Mouse (Mus musculus): ENCODE measurements around the gene Xrcc4. TPM values are rescaled to one million over a fixed set of nuclear protein-coding genes. Genes with fewer than 3 reads are reported as not detected.

The Xrcc4 gene
- polyA plus RNA-seq, 1 experiment from 2014 or later, result 12.5 TPM

- no peak overlapping the region for H3K4me3 ChIP-seq (ENCODE audit: low read length)
- H3K27ac ChIP-seq (ENCODE audit: low read length), result no peak overlapping the region
- no peak overlapping the region for H3K4me2 ChIP-seq (ENCODE audit: low read depth, low read length)
- no peak for ATAC-seq
- no peaks in the 10 kb centered on the region for H3K9me3 ChIP-seq (ENCODE audit: control insufficient read depth, low read length)
- H3K27me3 ChIP-seq (replicated peaks; ENCODE audit: control insufficient read depth, insufficient read depth, low read length), result no peaks in the 10 kb centered on the region
- 86% methylated on average over 2 of the region's 2 CpGs for WGBS
- no peaks in the 10 kb centered on the region for H3K36me3 ChIP-seq (ENCODE audit: control insufficient read depth, insufficient read depth, low read length)
- H3K9ac ChIP-seq (ENCODE audit: low read depth, low read length), result no peak overlapping the region
- no peaks in the 10 kb centered on the region; the same call in 1 of the 2 replicates for H3K4me1 ChIP-seq (ENCODE audit: control insufficient read depth, insufficient read depth, low read length)
Measured at GRCm38 (mm10) chr13:89850746-89851145, 238.7 kb downstream of the Xrcc4 start.

DNA sequence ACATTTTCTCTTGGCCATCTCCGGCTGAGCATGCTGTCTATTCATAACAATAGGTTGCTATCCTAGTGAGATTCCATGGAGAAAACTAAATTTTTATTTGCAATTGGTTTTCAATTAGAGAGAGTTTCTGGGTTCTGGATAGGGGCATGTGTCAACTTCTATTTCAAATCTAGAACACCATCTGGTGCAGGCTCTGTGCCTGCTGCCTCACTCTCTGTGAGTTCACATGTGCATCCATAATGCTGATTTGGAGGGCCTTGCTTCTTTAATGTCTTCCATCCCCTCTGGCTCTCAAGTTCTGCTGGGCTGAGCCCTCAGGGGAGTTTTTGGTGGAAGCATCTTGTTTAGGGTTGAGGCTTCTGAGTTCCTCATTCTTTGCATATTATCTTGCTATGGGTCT is 239.5 kb downstream of the Xrcc4 start:
- H3K27ac ChIP-seq (ENCODE audit: low read length), result no peak overlapping the region
- ATAC-seq, result no peak
- H3K4me3 ChIP-seq (ENCODE audit: low read length), result no peak overlapping the region
- no peak overlapping the region for H3K9ac ChIP-seq (ENCODE audit: low read depth, low read length)
- H3K27me3 ChIP-seq (replicated peaks; ENCODE audit: control insufficient read depth, insufficient read depth, low read length), result no peaks in the 10 kb centered on the region
- H3K4me2 ChIP-seq (ENCODE audit: low read depth, low read length), result no peak overlapping the region
- 97% methylated on average over 1 of the region's 1 CpGs for WGBS
- H3K9me3 ChIP-seq (ENCODE audit: control insufficient read depth, low read length), result no peaks in the 10 kb centered on the region
- H3K36me3 ChIP-seq (ENCODE audit: control insufficient read depth, insufficient read depth, low read length), result no peaks in the 10 kb centered on the region
- no peaks in the 10 kb centered on the region; the same call in 1 of the 2 replicates for H3K4me1 ChIP-seq (ENCODE audit: control insufficient read depth, insufficient read depth, low read length)

GRCm38 (mm10) chr13:89838635-89839034 is 250.8 kb downstream of the Xrcc4 start:
- no peaks in the 10 kb centered on the region for H3K4me1 ChIP-seq (ENCODE audit: control insufficient read depth, insufficient read depth, low read length)
- H3K36me3 ChIP-seq (ENCODE audit: control insufficient read depth, insufficient read depth, low read length), result no peaks in the 10 kb centered on the region
- ATAC-seq, result no peak
- no peak overlapping the region for H3K4me2 ChIP-seq (ENCODE audit: low read depth, low read length)
- WGBS, result 91% methylated on average over 3 of the region's 3 CpGs
- H3K27ac ChIP-seq (ENCODE audit: low read length), result no peak overlapping the region
- no peaks in the 10 kb centered on the region for H3K27me3 ChIP-seq (replicated peaks; ENCODE audit: control insufficient read depth, insufficient read depth, low read length)
- no peaks in the 10 kb centered on the region for H3K9me3 ChIP-seq (ENCODE audit: control insufficient read depth, low read length)
- H3K9ac ChIP-seq (ENCODE audit: low read depth, low read length), result no peak overlapping the region
- no peak overlapping the region for H3K4me3 ChIP-seq (ENCODE audit: low read length)

GRCm38 (mm10) chr13:89834485-89834884 is 254.9 kb downstream of the Xrcc4 start:
- Histone ChIP-seq H3K4me1 (ENCODE audit: control insufficient read depth, insufficient read depth, low read length) (no peaks in the 10 kb centered on the region), H3K36me3 (ENCODE audit: control insufficient read depth, insufficient read depth, low read length) (no peaks in the 10 kb centered on the region), H3K4me2 (ENCODE audit: low read depth, low read length) (no peak overlapping the region), H3K27me3 (replicated peaks; ENCODE audit: control insufficient read depth, insufficient read depth, low read length) (no peaks in the 10 kb centered on the region), H3K4me3 (ENCODE audit: low read length) (no peak overlapping the region), H3K27ac (ENCODE audit: low read length) (no peak overlapping the region), H3K9ac (ENCODE audit: low read depth, low read length) (no peak overlapping the region), H3K9me3 (ENCODE audit: control insufficient read depth, low read length) (no peaks in the 10 kb centered on the region)
- no peak for ATAC-seq
- WGBS, result 88% methylated on average over 3 of the region's 3 CpGs

DNA sequence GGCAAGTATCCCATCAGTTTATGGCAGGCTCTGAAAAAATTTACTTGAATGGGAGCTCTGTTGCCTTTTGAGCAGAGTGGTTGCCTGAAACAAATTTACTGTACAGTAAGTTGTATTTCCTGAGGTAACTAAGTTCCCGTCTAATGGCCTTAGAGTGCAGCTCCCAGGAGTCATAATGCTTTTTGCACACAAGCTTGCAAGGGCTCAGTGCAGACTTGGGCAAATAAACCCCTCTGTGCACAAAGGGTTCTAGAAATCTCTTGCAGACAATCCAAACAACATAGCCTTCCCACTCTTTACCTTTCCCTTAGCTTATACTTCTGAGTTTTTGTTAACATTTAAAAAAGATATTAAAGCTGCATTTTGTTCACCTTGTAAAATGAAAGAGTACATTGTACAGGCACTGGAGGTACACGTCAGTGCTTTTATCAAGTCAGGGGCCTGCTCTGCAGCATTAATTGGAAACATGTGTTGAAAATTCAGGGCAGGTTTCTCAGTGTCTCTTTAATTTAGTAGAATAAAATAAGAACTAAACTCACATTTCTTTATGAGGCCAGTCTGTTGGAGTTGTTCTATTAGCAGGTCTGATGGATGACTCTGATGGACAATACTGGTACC is 256.2 kb downstream of the Xrcc4 start:
- no peaks in the 10 kb centered on the region for H3K27me3 ChIP-seq (replicated peaks; ENCODE audit: control insufficient read depth, insufficient read depth, low read length)
- ATAC-seq, result no peak
- 57% methylated on average over 2 of the region's 2 CpGs for WGBS

GRCm38 (mm10) chr13:89828429-89828970 is 260.9 kb downstream of the Xrcc4 start:
- WGBS, result 62% methylated on average over 3 of the region's 3 CpGs

More for the DNA sequence above, 256.2 kb downstream of the Xrcc4 start:
- Histone ChIP-seq H3K4me2 (ENCODE audit: low read depth, low read length) (no peak overlapping the region), H3K36me3 (ENCODE audit: control insufficient read depth, insufficient read depth, low read length) (no peaks in the 10 kb centered on the region), H3K9ac (ENCODE audit: low read depth, low read length) (no peak overlapping the region), H3K9me3 (ENCODE audit: control insufficient read depth, low read length) (no peaks in the 10 kb centered on the region), H3K4me1 (ENCODE audit: control insufficient read depth, insufficient read depth, low read length) (no peaks in the 10 kb centered on the region), H3K4me3 (ENCODE audit: low read length) (no peak overlapping the region), H3K27ac (ENCODE audit: low read length) (no peak overlapping the region)

DNA sequence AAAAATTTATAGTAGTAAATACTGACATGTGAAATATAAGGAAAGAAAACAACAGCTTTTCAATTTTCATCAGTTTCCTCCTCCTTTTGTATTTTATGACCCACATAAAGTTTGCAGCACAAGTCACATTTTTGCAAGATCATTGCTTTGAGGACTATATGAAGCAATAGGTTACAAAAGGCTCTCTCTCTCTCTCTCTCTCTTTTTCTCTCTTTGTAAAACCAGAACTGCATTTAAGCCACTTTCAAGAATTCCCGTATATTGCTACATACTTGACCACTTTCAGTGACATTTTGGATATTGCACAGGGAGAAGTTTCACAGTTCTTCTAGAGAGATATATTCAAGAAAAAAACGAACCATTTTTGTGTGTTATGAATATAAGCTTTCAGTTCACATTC is 261.6 kb downstream of the Xrcc4 start:
- H3K27me3 ChIP-seq (replicated peaks; ENCODE audit: control insufficient read depth, insufficient read depth, low read length), result no peaks in the 10 kb centered on the region
- no peaks in the 10 kb centered on the region for H3K9me3 ChIP-seq (ENCODE audit: control insufficient read depth, low read length)
- no peak overlapping the region for H3K4me2 ChIP-seq (ENCODE audit: low read depth, low read length)
- ATAC-seq, result no peak
- WGBS, result 84% methylated on average over 2 of the region's 2 CpGs
- H3K9ac ChIP-seq (ENCODE audit: low read depth, low read length), result no peak overlapping the region
- no peaks in the 10 kb centered on the region for H3K4me1 ChIP-seq (ENCODE audit: control insufficient read depth, insufficient read depth, low read length)
- H3K27ac ChIP-seq (ENCODE audit: low read length), result no peak overlapping the region
- no peak overlapping the region for H3K4me3 ChIP-seq (ENCODE audit: low read length)
- no peaks in the 10 kb centered on the region for H3K36me3 ChIP-seq (ENCODE audit: control insufficient read depth, insufficient read depth, low read length)

More at GRCm38 (mm10) chr13:89828429-89828970, 260.9 kb downstream of the Xrcc4 start:
- Histone ChIP-seq H3K27ac (ENCODE audit: low read length) (no peak overlapping the region), H3K36me3 (ENCODE audit: control insufficient read depth, insufficient read depth, low read length) (no peaks in the 10 kb centered on the region), H3K4me3 (ENCODE audit: low read length) (no peak overlapping the region), H3K4me1 (ENCODE audit: control insufficient read depth, insufficient read depth, low read length) (no peaks in the 10 kb centered on the region), H3K9ac (ENCODE audit: low read depth, low read length) (no peak overlapping the region), H3K27me3 (replicated peaks; ENCODE audit: control insufficient read depth, insufficient read depth, low read length) (no peaks in the 10 kb centered on the region), H3K4me2 (ENCODE audit: low read depth, low read length) (no peak overlapping the region), H3K9me3 (ENCODE audit: control insufficient read depth, low read length) (no peaks in the 10 kb centered on the region)
- no peak for ATAC-seq

- WGBS, result 79% methylated on average over 2 of the region's 2 CpGs
Measured at GRCm38 (mm10) chr13:89814543-89814942, 274.9 kb downstream of the Xrcc4 start.

GRCm38 (mm10) chr13:89812169-89812568 is 277.2 kb downstream of the Xrcc4 start:
- H3K9ac ChIP-seq (ENCODE audit: low read depth, low read length), result no peak overlapping the region
- no peak overlapping the region for H3K4me2 ChIP-seq (ENCODE audit: low read depth, low read length)
- H3K27me3 ChIP-seq (replicated peaks; ENCODE audit: control insufficient read depth, insufficient read depth, low read length), result no peaks in the 10 kb centered on the region
- H3K4me1 ChIP-seq (ENCODE audit: control insufficient read depth, insufficient read depth, low read length), result no peaks in the 10 kb centered on the region
- WGBS, result 92% methylated on average over 2 of the region's 2 CpGs
- no peak overlapping the region for H3K4me3 ChIP-seq (ENCODE audit: low read length)
- H3K9me3 ChIP-seq (ENCODE audit: control insufficient read depth, low read length), result no peaks in the 10 kb centered on the region
- no peak for ATAC-seq
- no peaks in the 10 kb centered on the region for H3K36me3 ChIP-seq (ENCODE audit: control insufficient read depth, insufficient read depth, low read length)
- H3K27ac ChIP-seq (ENCODE audit: low read length), result no peak overlapping the region

More at GRCm38 (mm10) chr13:89814543-89814942, 274.9 kb downstream of the Xrcc4 start:
- ATAC-seq, result no peak
- H3K27me3 ChIP-seq (replicated peaks; ENCODE audit: control insufficient read depth, insufficient read depth, low read length), result no peaks in the 10 kb centered on the region
- no peak overlapping the region for H3K9ac ChIP-seq (ENCODE audit: low read depth, low read length)
- no peak overlapping the region for H3K27ac ChIP-seq (ENCODE audit: low read length)
- H3K9me3 ChIP-seq (ENCODE audit: control insufficient read depth, low read length), result no peaks in the 10 kb centered on the region
- no peak overlapping the region for H3K4me2 ChIP-seq (ENCODE audit: low read depth, low read length)
- H3K4me3 ChIP-seq (ENCODE audit: low read length), result no peak overlapping the region
- no peaks in the 10 kb centered on the region for H3K36me3 ChIP-seq (ENCODE audit: control insufficient read depth, insufficient read depth, low read length)
- no peaks in the 10 kb centered on the region for H3K4me1 ChIP-seq (ENCODE audit: control insufficient read depth, insufficient read depth, low read length)

DNA sequence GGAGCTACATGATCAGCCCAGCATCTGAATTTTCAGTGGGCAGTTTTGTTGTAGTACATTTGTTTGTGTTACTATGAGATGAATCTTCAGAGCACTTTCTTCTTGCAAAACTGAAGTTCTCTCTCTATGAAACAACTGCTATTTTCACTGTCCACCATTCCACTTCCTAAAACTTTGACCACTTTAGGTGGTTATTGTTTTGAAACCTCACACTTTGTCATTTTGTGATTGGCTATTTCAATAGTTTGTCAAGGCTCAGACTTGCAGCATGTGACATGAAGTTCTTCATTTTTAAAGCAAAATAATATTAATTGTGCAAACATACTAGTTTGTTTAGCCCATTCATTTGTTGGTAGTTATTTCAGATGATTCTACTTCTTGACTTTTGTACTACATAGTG is 280.4 kb downstream of the Xrcc4 start:
- Histone ChIP-seq H3K4me3 (ENCODE audit: low read length) (no peak overlapping the region), H3K4me1 (ENCODE audit: control insufficient read depth, insufficient read depth, low read length) (no peaks in the 10 kb centered on the region), H3K9ac (ENCODE audit: low read depth, low read length) (no peak overlapping the region), H3K27ac (ENCODE audit: low read length) (no peak overlapping the region), H3K27me3 (replicated peaks; ENCODE audit: control insufficient read depth, insufficient read depth, low read length) (no peaks in the 10 kb centered on the region), H3K9me3 (ENCODE audit: control insufficient read depth, low read length) (no peaks in the 10 kb centered on the region), H3K36me3 (ENCODE audit: control insufficient read depth, insufficient read depth, low read length) (no peaks in the 10 kb centered on the region), H3K4me2 (ENCODE audit: low read depth, low read length) (no peak overlapping the region)
- no peak for ATAC-seq
